Mouse (Mus musculus) neutrophil, adult 5-6 weeks (primary cell): ENCODE results near the gene B4galt2. TPM values are rescaled to one million over a fixed set of nuclear protein-coding genes. Genes with fewer than 3 reads are reported as not detected.

Experiments
- total RNA-seq: library from RNA; stranded (forward); fragments of 200-1000 nt; gene quantifications from 2 replicates; pipeline ENCODE4 v1.2.3, GENCODE M21; 2017

Gene B4galt2
- total RNA-seq, 1 experiment from 2014 or later: not detected

Other genes with a start within 250 kb of the B4galt2 start
- 12.7 and 21.6 TPM in 2 replicates for gene Dmap1, start 201.2 kb downstream of the B4galt2 start, total RNA-seq
- not detected in 2 replicates for gene Gm12845, start 159.1 kb downstream of the B4galt2 start, total RNA-seq
- not detected in 2 replicates for gene Klf17, start 117.8 kb downstream of the B4galt2 start, total RNA-seq
- not detected in 2 replicates for gene Slc6a9, start 49.0 kb downstream of the B4galt2 start, total RNA-seq
- gene Ccdc24, start 10.9 kb downstream of the B4galt2 start, total RNA-seq: not detected in 2 replicates
- gene Atp6v0b, start 3.8 kb upstream of the B4galt2 start, total RNA-seq: 136 and 175 TPM in 2 replicates
- gene Dph2, start 8.5 kb upstream of the B4galt2 start, total RNA-seq: 10.6 and 11.8 TPM in 2 replicates
- 15.5 and 15.9 TPM in 2 replicates for gene Ipo13, start 31.5 kb upstream of the B4galt2 start, total RNA-seq
- not detected in 2 replicates for gene Artn, start 46.3 kb upstream of the B4galt2 start, total RNA-seq